Mouse (Mus musculus) MEL (cell line): ENCODE measurements around the gene Bbs9. TPM values are rescaled to one million over a fixed set of nuclear protein-coding genes. Genes with fewer than 3 reads are reported as not detected.

Experiments used
- DNase-seq: peaks from one replicate; pipeline ENCODE4 v3.0.0; 2011; ENCODE audit warnings: low read depth, low spot score
- H3K27ac ChIP-seq: 2 replicates; pipeline ENCODE4 v1.5.1; 2012; ENCODE audit warnings: low read depth, mild to moderate bottlenecking, control low read depth, low read length, moderate library complexity; ENCODE audit not compliant: control insufficient read depth
- H3K27me3 ChIP-seq, 2 experiments: fragments of 150-350 bp in 1 of 2; sonication (generic) in 1 of 2; 2 replicates each; pipeline ENCODE4 v1.6.1; 2012; ENCODE audit warnings: low read length in 2 of 2, mild to moderate bottlenecking in 2 of 2, improper control_type of control experiment in 1 of 2, moderate library complexity in 1 of 2; ENCODE audit not compliant: insufficient read depth in 2 of 2, control insufficient read depth in 1 of 2
- H3K36me3 ChIP-seq, 2 experiments: 2 replicates each; pipeline ENCODE4 v1.6.1; 2012 to 2014; ENCODE audit warnings: low read length in 2 of 2, improper control_type of control experiment in 1 of 2, inconsistent platforms in 1 of 2, mild to moderate bottlenecking in 1 of 2; ENCODE audit not compliant: insufficient read depth in 2 of 2, control insufficient read depth in 1 of 2
- H3K4me1 ChIP-seq, 2 experiments: fragments of 150-350 bp in 1 of 2; sonication (generic) in 1 of 2; 2 replicates each; pipeline ENCODE4 v1.6.1; 2012; ENCODE audit warnings: low read length in 2 of 2, improper control_type of control experiment in 1 of 2, mild to moderate bottlenecking in 1 of 2; ENCODE audit not compliant: insufficient read depth in 2 of 2, control insufficient read depth in 1 of 2
- H3K4me3 ChIP-seq, 2 experiments: fragments of 150-350 bp in 1 of 2; sonication (generic) in 1 of 2; 2 replicates each; pipeline ENCODE4 v1.5.1; 2012; ENCODE audit warnings: low read depth in 2 of 2, low read length in 2 of 2, mild to moderate bottlenecking in 2 of 2, moderate library complexity in 2 of 2, control low read depth in 1 of 2, improper control_type of control experiment in 1 of 2; ENCODE audit not compliant: control insufficient read depth in 1 of 2, insufficient read depth in 1 of 2
- H3K79me2 ChIP-seq: 2 replicates; pipeline ENCODE4 v1.6.1; 2012; ENCODE audit warnings: mild to moderate bottlenecking, low read length, moderate library complexity; ENCODE audit not compliant: control insufficient read depth, poor library complexity, insufficient read depth
- H3K9ac ChIP-seq: 2 replicates; pipeline ENCODE4 v1.6.1; 2012; ENCODE audit warnings: low read depth, mild to moderate bottlenecking, control low read depth, low read length, moderate library complexity; ENCODE audit not compliant: control insufficient read depth, poor library complexity, severe bottlenecking
- H3K9me3 ChIP-seq: fragments of 150-350 bp; sonication (generic); replicated peaks from 2 replicates; pipeline ENCODE4 v1.6.1; 2012; ENCODE audit warnings: mild to moderate bottlenecking, low read length, improper control_type of control experiment, moderate library complexity; ENCODE audit not compliant: insufficient read depth
- BHLHE40 ChIP-seq: IDR thresholded peaks from 2 replicates; pipeline ENCODE4 v1.6.1; 2012; ENCODE audit warnings: low read depth, mild to moderate bottlenecking, inconsistent platforms, low read length, improper control_type of control experiment, borderline replicate concordance
- ELF1 ChIP-seq: IDR thresholded peaks from 2 replicates; pipeline ENCODE4 v1.6.1; 2014; ENCODE audit warnings: low read depth, mild to moderate bottlenecking, inconsistent platforms, low read length, improper control_type of control experiment, moderate library complexity
- ETS1 ChIP-seq: IDR thresholded peaks from 2 replicates; pipeline ENCODE4 v1.6.1; 2012; ENCODE audit warnings: low read depth, mild to moderate bottlenecking, inconsistent platforms, low read length, improper control_type of control experiment, moderate library complexity
- GABPA ChIP-seq: IDR thresholded peaks from 2 replicates; pipeline ENCODE4 v1.6.1; 2012; ENCODE audit warnings: low read depth, mild to moderate bottlenecking, inconsistent platforms, low read length, improper control_type of control experiment, moderate library complexity
- HCFC1 ChIP-seq: IDR thresholded peaks from 2 replicates; pipeline ENCODE4 v1.6.1; 2012; ENCODE audit warnings: low read depth, mild to moderate bottlenecking, inconsistent platforms, low read length, improper control_type of control experiment, moderate library complexity
- JUND ChIP-seq: IDR thresholded peaks from 2 replicates; pipeline ENCODE4 v1.6.1; 2011; ENCODE audit warnings: low read depth, mild to moderate bottlenecking, improper control_type of control experiment, low read length
- KAT2A ChIP-seq: conservative IDR thresholded peaks from 2 replicates; pipeline ENCODE4 v1.6.1; 2012; ENCODE audit warnings: low read depth, low read length, improper control_type of control experiment, inconsistent platforms
- MEF2A ChIP-seq: IDR thresholded peaks from 2 replicates; pipeline ENCODE4 v1.6.1; 2014; ENCODE audit warnings: low read depth, mild to moderate bottlenecking, inconsistent platforms, low read length, improper control_type of control experiment; ENCODE audit not compliant: poor library complexity, insufficient replicate concordance, severe bottlenecking; ENCODE audit errors: extremely low read depth
- MYB ChIP-seq: IDR thresholded peaks from 2 replicates; pipeline ENCODE4 v1.6.1; 2011; ENCODE audit warnings: mild to moderate bottlenecking, low read depth, low read length, improper control_type of control experiment
- MYC ChIP-seq: IDR thresholded peaks from 2 replicates; pipeline ENCODE4 v1.6.1; 2011; ENCODE audit warnings: low read depth, mild to moderate bottlenecking, low read length, improper control_type of control experiment, moderate library complexity
- POLR2A ChIP-seq, 2 experiments: IDR thresholded peaks; 2 replicates each; pipeline ENCODE4 v1.6.1; 2011 to 2012; ENCODE audit warnings: low read length in 2 of 2, mild to moderate bottlenecking in 2 of 2, control low read depth in 1 of 2, improper control_type of control experiment in 1 of 2, low read depth in 1 of 2, moderate library complexity in 1 of 2; ENCODE audit not compliant: control insufficient read depth in 1 of 2, insufficient read depth in 1 of 2, poor library complexity in 1 of 2
- POLR2AphosphoS2 ChIP-seq: IDR thresholded peaks from 2 replicates; pipeline ENCODE4 v1.6.1; 2011; ENCODE audit warnings: low read length, improper control_type of control experiment
- RCOR1 ChIP-seq: IDR thresholded peaks from 2 replicates; pipeline ENCODE4 v1.6.1; 2012; ENCODE audit warnings: low read depth, mild to moderate bottlenecking, inconsistent platforms, low read length, improper control_type of control experiment
- TCF12 ChIP-seq: IDR thresholded peaks from 2 replicates; pipeline ENCODE4 v1.6.1; 2014; ENCODE audit warnings: low read depth, mild to moderate bottlenecking, inconsistent platforms, low read length, improper control_type of control experiment, moderate library complexity
- UBTF ChIP-seq: IDR thresholded peaks from 2 replicates; pipeline ENCODE4 v1.6.1; 2012; ENCODE audit warnings: low read depth, mild to moderate bottlenecking, inconsistent platforms, low read length, improper control_type of control experiment, moderate library complexity, borderline replicate concordance; ENCODE audit not compliant: insufficient read depth
- polyA plus RNA-seq, 2 experiments: library from polyadenylated mRNA; stranded (reverse) in 1 of 2; unstranded in 1 of 2; fragments of >175 nt in 1 of 2; fragments of >200 nt in 1 of 2; gene quantifications; 2 replicates each; pipeline versions ENCODE4 v1.2.1 to v1.2.4; 2012; ENCODE audit warnings: low replicate concordance in 2 of 2, low read depth in 1 of 2; ENCODE audit not compliant: insufficient read length in 2 of 2, insufficient read depth in 1 of 2, missing spikeins in 1 of 2
- total RNA-seq: library from RNA; depleted of rRNA; stranded (reverse); fragments of 300-350 nt; gene quantifications from 2 replicates; pipeline ENCODE4 v1.2.3, GENCODE M21; 2012

Bbs9 gene
- total and polyA plus RNA-seq, 3 experiments: 18.5 to 19.5 TPM; not detected in 1

GRCm38 (mm10) chr9:22486211-22486610, 10.7 kb downstream of the Bbs9 start:
- Histone ChIP-seq H3K4me3 (no peak overlapping the region), H3K9ac (no peak overlapping the region), H3K79me2 (no peaks in the 10 kb centered on the region), H3K36me3 (no peaks in the 10 kb centered on the region; a peak in 1 of 4 replicates), H3K4me1 (peaks cover 0 to 8% of the 10 kb centered on the region in 2 experiments; a peak in 1 of 4 replicates), H3K9me3 (no peaks in the 10 kb centered on the region), H3K27ac (no peak overlapping the region), H3K27me3 (no peaks in the 10 kb centered on the region)
- DNase-seq: no peak
- TF ChIP-seq MEF2A: no peak
- TF ChIP-seq HCFC1: no peak
- no peak for TF ChIP-seq KAT2A
- no peak for TF ChIP-seq GABPA
- no peak for TF ChIP-seq ETS1
- no peak for TF ChIP-seq JUND
- no peak for TF ChIP-seq MYC
- no peak for TF ChIP-seq UBTF
- TF ChIP-seq TCF12: no peak

GRCm38 (mm10) chr9:22488963-22489362, 13.4 kb downstream of the Bbs9 start:
- Histone ChIP-seq H3K4me3 (no peak overlapping the region), H3K36me3 (no peaks in the 10 kb centered on the region; a peak in 1 of 4 replicates), H3K27me3 (no peaks in the 10 kb centered on the region), H3K9me3 (no peaks in the 10 kb centered on the region), H3K27ac (no peak overlapping the region), H3K4me1 (peaks cover 0 to 8% of the 10 kb centered on the region in 2 experiments; a peak in 1 of 4 replicates), H3K79me2 (no peaks in the 10 kb centered on the region), H3K9ac (no peak overlapping the region)
- no peak for DNase-seq
- TF ChIP-seq ELF1 (no peak), MYB (no peak), RCOR1 (no peak), POLR2AphosphoS2 (no peak), BHLHE40 (no peak), POLR2A (IDR thresholded peaks at IDR 0.05; ENCODE audit: control insufficient read depth in 1 of 2, insufficient read depth in 1 of 2, low read depth in 1 of 2, low read length in 2 of 2, poor library complexity in 1 of 2) (no peak)
